Mouse (Mus musculus) intestine, postnatal 0 days (tissue): ENCODE data around the gene Slc30a1. TPM values are rescaled to one million over a fixed set of nuclear protein-coding genes. Genes with fewer than 3 reads are reported as not detected.

Experiments
- ATAC-seq: fragments of 200-750 bp; cut with Nextera tagmentation; 2 replicates; pipeline ENCODE4 v1.8.0; 2017; ENCODE audit warnings: mild to moderate bottlenecking, moderate TSS enrichment, moderate library complexity
- H3K27ac ChIP-seq: fragments of 300-500 bp; sonication (generic); 2 replicates; pipeline ENCODE4 v1.5.1; 2014; ENCODE audit warnings: mild to moderate bottlenecking, low read depth, low read length, moderate library complexity
- H3K27me3 ChIP-seq: fragments of 300-500 bp; sonication (generic); replicated peaks from 2 replicates; pipeline ENCODE4 v1.6.1; 2014; ENCODE audit warnings: low read length, mixed read lengths; ENCODE audit not compliant: control insufficient read depth, insufficient read depth
- H3K36me3 ChIP-seq: fragments of 300-500 bp; sonication (generic); 2 replicates; pipeline ENCODE4 v1.6.1; 2014; ENCODE audit warnings: mild to moderate bottlenecking, moderate library complexity; ENCODE audit not compliant: control insufficient read depth, insufficient read depth
- H3K4me1 ChIP-seq: fragments of 300-500 bp; sonication (generic); replicated peaks from 2 replicates; pipeline ENCODE4 v1.6.1; 2014; ENCODE audit warnings: antibody characterized with exemption, low read length, mixed read lengths; ENCODE audit not compliant: control insufficient read depth, insufficient read depth
- H3K4me2 ChIP-seq: fragments of 300-500 bp; sonication (generic); replicated peaks from 2 replicates; pipeline ENCODE4 v1.6.1; 2014; ENCODE audit warnings: low read depth, mild to moderate bottlenecking, moderate library complexity
- H3K4me3 ChIP-seq: fragments of 300-500 bp; sonication (generic); 2 replicates; pipeline ENCODE4 v1.5.1; 2014; ENCODE audit warnings: low read depth, low read length
- H3K9ac ChIP-seq: fragments of 300-500 bp; sonication (generic); 2 replicates; pipeline ENCODE4 v1.6.1; 2014; ENCODE audit warnings: mild to moderate bottlenecking, low read depth, low read length
- H3K9me3 ChIP-seq: fragments of 300-500 bp; sonication (generic); 2 replicates; pipeline ENCODE4 v1.6.1; 2016; ENCODE audit warnings: mixed run types; ENCODE audit not compliant: control insufficient read depth
- CTCF ChIP-seq: sonication (generic); IDR thresholded peaks from 2 replicates; pipeline ENCODE4 v1.5.1; 2016; ENCODE audit warnings: low read depth, mild to moderate bottlenecking, control low read depth, antibody characterized with exemption, moderate library complexity
- WGBS: fragments of 180-500 bp; shearing (Covaris S2); extraction: QIAGEN DNeasy Blood & Tissue Kit; methylation state at CpG from one replicate; pipeline ENCODE4 v1.1.7; 2014; 5-methylcytosine and 5-hydroxymethylcytosine counted together
- polyA plus RNA-seq: library from polyadenylated mRNA; unstranded; fragments of >200 nt; fragmentation: Nextera tagmentation; extraction: Ambion mirVana; gene quantifications from 2 replicates; pipeline ENCODE4 v1.2.1, GENCODE M21; 2015

The Slc30a1 gene
- 11.6 and 12.8 TPM in 2 replicates for polyA plus RNA-seq

- peaks cover 10% of the 10 kb centered on the region for H3K36me3 ChIP-seq
- under 1% methylated on average over 103 of the region's 104 CpGs for WGBS
- peak; percentile 97 for ATAC-seq
- H3K27me3 ChIP-seq, result no peaks in the 10 kb centered on the region
- 0 out of 2 replicates have a peak, but pooled peaks cover 3% of the 10 kb centered on the region for H3K4me1 ChIP-seq
- H3K27ac ChIP-seq, result peak within 1 kb of the TSS; percentile 89
- peak within 1 kb of the TSS; percentile 86 for H3K4me2 ChIP-seq
- H3K9ac ChIP-seq, result peak within 1 kb of the TSS; percentile 74
- H3K9me3 ChIP-seq, result no peaks in the 10 kb centered on the region
- peak within 1 kb of the TSS; percentile 75 for H3K4me3 ChIP-seq
- 0 out of 2 replicates have a peak, but pooled peaks have one; percentile 17 for TF ChIP-seq CTCF
These were observed at the start of gene Slc30a1 for GRCm38 (mm10) chr1:191906571-191907430. Gene Slc30a1 (plus strand): TSS chr1:191906767.

GRCm38 (mm10) chr1:191856886-191857651 lies 49.5 kb upstream of the Slc30a1 start:
- Histone ChIP-seq H3K27me3 (no peaks in the 10 kb centered on the region), H3K9ac (no peak overlapping the region), H3K9me3 (no peaks in the 10 kb centered on the region), H3K36me3 (no peaks in the 10 kb centered on the region), H3K4me3 (no peak overlapping the region), H3K27ac (no peak overlapping the region), H3K4me1 (no peaks in the 10 kb centered on the region), H3K4me2 (no peak overlapping the region)
- TF ChIP-seq CTCF, result no peak
- 86% methylated on average over 5 of the region's 5 CpGs for WGBS
- ATAC-seq, result no peak

- H3K9ac ChIP-seq, result no peak overlapping the region
- no peaks in the 10 kb centered on the region for H3K4me1 ChIP-seq
- ATAC-seq, result no peak
These were observed 48.4 kb upstream of the Slc30a1 start for GRCm38 (mm10) chr1:191858136-191858535.

GRCm38 (mm10) chr1:191859847-191860246 lies 46.7 kb upstream of the Slc30a1 start:
- TF ChIP-seq CTCF, result no peak
- no peaks in the 10 kb centered on the region for H3K4me1 ChIP-seq
- H3K36me3 ChIP-seq, result no peaks in the 10 kb centered on the region
- H3K4me3 ChIP-seq, result no peak overlapping the region
- H3K9ac ChIP-seq, result no peak overlapping the region
- 68% methylated on average over 3 of the region's 3 CpGs for WGBS
- H3K4me2 ChIP-seq, result no peak overlapping the region
- no peak for ATAC-seq
- no peak overlapping the region for H3K27ac ChIP-seq
- H3K27me3 ChIP-seq, result no peaks in the 10 kb centered on the region
- H3K9me3 ChIP-seq, result no peaks in the 10 kb centered on the region

More at GRCm38 (mm10) chr1:191858136-191858535, 48.4 kb upstream of the Slc30a1 start:
- Histone ChIP-seq H3K9me3 (no peaks in the 10 kb centered on the region), H3K27me3 (no peaks in the 10 kb centered on the region), H3K27ac (no peak overlapping the region), H3K4me3 (no peak overlapping the region), H3K36me3 (no peaks in the 10 kb centered on the region), H3K4me2 (no peak overlapping the region)
- no peak for TF ChIP-seq CTCF

GRCm38 (mm10) chr1:191861247-191861646 lies 45.3 kb upstream of the Slc30a1 start:
- Histone ChIP-seq H3K27me3 (no peaks in the 10 kb centered on the region), H3K9me3 (no peaks in the 10 kb centered on the region), H3K36me3 (no peaks in the 10 kb centered on the region), H3K27ac (no peak overlapping the region), H3K4me2 (no peak overlapping the region), H3K4me3 (no peak overlapping the region), H3K9ac (no peak overlapping the region), H3K4me1 (no peaks in the 10 kb centered on the region)
- 74% methylated on average over 5 of the region's 5 CpGs for WGBS
- no peak for TF ChIP-seq CTCF
- no peak for ATAC-seq
